Mouse (Mus musculus): ENCODE measurements around the gene Dmrtc2.

Gene Dmrtc2

DNA sequence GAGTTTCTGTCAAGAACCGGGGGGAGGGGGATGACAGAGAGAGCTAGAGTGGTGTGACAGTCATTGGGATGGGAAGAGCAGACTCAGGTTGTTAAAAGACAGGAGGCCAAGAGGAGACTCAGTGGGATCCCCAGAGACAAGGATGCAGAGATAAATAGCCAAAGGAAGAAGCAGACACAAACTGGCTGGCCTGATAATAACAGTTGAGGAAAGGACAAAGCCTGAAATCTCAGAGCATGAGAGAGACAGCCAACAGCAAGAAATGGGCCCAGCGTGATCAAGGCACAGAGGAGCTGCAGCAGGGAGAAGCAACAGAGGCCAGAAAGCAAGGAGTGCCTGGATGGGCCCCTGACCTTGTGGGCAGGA is 32.4 kb downstream of the Dmrtc2 start:
- DNase-seq (ENCODE audit: inconsistent ontology term) = no peak

DNA sequence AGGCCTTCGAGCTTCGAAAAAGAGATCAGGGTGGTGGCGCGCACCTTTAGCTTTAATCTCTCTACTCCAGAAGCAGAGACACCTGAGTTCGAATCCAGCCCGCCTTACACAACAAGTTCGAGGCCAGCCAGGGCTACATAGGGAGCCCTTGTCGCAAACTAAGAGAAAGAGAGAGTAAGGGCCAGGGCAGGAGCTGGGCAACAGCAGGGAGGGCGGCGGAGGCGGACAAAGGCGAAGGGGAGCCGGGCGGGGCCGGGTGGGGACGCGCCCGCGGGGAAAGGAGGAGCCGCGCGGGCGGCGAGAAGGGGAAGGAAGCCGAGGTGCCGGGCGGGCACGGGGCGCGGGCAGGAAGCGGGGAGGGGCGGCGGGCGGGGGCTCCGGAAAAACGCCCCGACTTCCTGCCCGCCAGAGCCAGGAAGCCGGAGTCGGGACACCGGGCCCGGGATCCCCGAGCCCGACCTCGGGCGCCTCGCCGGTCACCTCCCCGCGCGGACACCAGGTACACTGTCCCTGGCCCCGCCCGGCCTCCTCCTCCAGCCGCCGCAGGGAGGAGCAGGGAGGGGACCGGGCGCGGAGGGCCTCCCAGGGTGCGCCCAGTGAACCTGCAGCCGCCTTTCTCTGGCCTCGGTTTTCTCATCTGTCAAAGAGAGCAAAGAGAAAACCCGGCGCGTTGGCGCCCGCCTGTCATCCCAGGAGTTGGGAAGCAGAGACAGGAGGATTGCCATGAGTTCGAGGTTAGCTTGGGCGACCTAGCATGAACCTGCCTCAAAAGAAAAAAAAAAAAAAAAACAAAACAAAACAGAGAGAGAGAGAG is 33.0 kb downstream of the Dmrtc2 start, which contains the start of gene Arhgef1:
Gene Arhgef1, plus strand, starts transcription at position 283 of the 814 bp plus-strand sequence.
- peak; percentile 76 for DNase-seq (ENCODE audit: inconsistent ontology term)

DNA sequence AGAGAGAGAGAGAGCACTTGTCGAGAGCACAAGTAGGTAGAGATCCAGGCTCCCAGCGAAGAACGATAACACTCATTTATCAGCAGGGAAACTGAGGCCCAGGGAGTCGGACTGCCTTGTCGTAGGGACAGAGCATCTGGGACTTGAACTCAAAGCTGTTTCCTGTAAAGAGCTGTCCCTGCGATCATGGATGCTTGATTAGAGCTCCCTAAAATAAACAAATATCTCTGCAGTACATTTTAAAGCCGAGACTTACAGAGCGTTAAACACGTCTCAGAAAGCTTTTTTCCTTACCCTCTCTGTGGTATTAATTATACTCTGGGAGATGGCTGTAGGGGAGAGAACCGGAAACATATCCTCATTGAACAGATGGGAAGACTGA is 33.6 kb downstream of the Dmrtc2 start:
- no peak for DNase-seq (ENCODE audit: inconsistent ontology term)

DNA sequence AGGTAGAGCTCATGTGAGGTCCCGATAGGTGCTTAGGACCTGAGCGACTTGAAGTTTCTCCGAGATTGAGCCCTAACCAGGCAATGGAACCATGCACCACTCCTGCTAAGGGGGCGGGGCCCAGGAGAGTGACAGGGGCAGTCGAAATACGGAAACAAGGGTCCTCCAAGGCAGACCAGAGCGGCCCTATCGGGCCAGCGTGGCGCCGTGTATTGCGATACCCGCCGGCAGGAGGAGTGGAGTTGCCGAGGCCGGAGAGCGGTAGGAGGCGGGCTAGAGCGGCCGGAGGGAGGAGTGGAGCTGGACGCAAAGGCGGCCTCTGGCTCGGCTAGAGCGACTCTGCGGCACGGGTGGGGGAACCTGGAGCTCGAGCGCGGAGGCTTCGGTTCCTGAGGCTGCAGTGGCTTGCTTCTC is 34.2 kb downstream of the Dmrtc2 start:
- peak; percentile 99 for DNase-seq (ENCODE audit: inconsistent ontology term)

DNA sequence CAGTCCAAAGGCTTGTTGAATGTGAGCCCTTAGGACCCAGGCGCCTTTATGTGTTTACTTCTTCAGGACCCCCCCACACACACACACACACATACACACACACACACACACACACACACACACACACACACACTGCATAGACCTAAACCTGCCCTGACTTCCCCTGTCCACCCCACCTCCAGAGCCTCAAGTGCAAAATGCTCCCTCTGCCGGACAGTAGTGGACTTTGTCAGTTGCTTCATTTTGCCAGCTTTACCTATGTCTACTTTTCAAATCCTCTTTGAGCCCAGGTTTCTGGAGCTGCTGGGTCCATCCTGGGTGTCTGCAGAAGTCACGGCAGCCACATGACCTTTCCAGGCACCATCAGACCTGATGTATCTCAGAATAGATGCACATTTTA is 35.1 kb downstream of the Dmrtc2 start:
- peak; percentile 69 for DNase-seq (ENCODE audit: inconsistent ontology term)

DNA sequence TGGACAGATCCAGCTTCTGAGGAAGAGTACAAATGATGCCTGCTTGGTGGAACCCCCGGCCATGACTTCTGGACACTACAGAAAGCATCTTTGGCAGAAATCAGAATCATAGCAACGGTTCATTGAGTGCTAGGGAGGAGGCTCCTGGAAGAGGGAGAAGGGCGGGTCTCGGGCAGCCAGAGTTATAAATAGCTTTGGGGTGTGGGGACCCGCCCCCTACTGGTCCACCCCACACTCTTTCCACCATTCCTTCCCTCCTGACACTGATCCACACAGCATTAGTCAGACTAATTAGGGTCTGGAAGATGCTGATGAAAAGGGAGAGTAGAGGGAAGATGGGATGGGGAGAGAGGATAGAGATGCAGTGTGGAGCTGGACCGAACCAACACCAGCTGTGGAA is 36.7 kb downstream of the Dmrtc2 start:
- DNase-seq (ENCODE audit: inconsistent ontology term) = peak; percentile 38

DNA sequence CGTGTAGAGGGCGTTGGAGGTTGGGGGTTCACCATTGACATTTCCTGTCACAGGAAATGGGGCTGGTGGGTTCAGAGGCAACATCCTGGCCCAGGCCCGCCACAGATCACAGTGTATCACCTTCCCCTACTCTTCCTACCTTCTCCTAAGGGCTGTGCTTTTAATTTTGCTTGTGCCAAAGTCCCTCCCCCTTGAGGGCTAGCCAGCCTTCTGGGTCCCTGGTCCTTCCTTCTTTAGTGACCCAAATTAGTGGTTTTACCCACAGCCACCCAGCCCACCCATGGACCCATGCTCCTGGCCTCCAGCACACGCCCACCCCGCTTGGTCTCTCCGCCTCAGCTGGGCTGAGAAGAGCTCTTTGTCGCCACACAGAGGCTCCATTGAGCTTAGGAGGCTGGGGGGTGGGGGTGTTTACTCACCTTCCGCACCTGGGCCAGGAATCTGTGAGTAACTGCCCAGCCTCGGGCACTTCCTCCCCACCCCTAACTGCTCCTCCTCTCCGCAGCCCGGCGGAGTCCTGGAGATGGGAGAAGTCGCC is 37.4 kb downstream of the Dmrtc2 start:
- no peak for DNase-seq (ENCODE audit: inconsistent ontology term)

DNA sequence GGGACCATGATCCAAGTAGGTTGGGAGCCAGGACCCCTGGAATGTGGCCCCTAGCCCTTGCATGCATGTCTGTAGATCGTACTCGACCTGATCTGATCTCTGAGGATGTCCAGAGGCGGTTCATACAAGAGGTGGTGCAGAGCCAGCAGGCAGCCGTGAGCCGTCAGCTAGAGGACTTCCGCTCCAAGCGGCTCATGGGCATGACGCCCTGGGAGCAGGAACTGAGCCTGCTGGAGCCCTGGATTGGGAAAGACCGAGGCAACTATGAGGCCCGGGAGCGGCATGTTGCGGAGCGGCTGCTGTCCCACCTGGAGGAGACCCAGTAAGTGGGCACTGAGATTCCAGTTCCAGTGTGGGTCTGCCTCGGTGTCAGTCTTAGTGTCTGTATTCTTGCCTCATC is 42.6 kb downstream of the Dmrtc2 start:
- no peak for DNase-seq (ENCODE audit: inconsistent ontology term)

DNA sequence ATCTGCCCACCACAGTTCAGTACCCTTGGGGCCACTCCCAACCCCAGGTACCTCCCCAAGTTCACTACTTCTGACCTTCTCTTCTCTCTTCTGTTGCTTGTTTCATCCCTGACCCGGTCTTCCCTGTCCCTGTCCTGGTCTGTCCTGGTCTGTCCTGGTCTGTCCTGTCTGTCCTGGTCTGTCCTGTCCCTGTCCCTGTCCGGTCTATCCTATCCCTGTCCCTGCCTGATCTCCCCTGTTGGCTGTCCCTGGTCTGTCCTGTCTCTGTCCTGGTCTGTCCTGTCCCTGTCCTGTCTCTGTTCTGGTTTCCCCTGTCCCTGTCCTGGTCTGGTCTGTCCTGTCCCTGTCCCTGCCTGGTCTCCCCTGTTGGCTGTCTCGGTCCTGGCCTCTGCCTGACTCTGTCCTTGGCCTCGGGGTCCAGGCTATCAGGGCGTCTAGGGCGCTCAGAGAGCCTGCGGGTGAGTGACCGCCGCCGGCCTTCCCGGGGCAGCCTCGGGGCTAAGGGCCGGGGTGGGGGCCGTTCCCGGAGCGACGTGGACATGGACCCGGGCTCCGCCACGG is 49.0 kb downstream of the Dmrtc2 start:
- no peak for DNase-seq (ENCODE audit: inconsistent ontology term)

DNA sequence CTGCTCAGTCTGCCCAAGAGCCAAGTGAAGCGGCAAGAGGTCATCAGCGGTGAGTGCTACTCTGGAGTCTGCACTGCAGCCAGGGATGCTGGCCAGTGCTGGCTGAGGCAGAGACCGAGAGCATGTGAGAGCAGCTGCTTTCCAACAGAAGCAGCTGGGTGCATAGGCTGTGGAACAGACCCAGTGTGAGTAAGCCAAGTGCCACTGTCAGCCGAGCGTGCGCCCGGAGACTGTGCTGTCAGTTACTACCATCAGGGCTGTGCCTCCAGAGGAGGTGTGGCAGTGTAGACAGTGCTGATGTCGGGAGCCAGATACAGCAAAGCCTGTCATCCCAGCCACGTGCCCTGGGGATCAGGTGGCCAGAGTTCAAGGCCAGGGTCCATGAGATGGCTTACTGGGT is 49.9 kb downstream of the Dmrtc2 start:
- no peak for DNase-seq (ENCODE audit: inconsistent ontology term)
